Mouse (Mus musculus) lung, postnatal 14 days (tissue): ENCODE measurements at regions not wholly inside any gene's neighbourhood (a gene's known extent, or its start where the extent isn't known, plus 50 kb on each side); places are given as distances from the start of the nearest gene placed in this dataset.
A peak's percentile ranks its signal among the peaks of the same experiment; 100 is the strongest.

Source experiments
- DNase-seq: peaks from one replicate; pipeline ENCODE4 v3.0.0; 2021

DNA sequence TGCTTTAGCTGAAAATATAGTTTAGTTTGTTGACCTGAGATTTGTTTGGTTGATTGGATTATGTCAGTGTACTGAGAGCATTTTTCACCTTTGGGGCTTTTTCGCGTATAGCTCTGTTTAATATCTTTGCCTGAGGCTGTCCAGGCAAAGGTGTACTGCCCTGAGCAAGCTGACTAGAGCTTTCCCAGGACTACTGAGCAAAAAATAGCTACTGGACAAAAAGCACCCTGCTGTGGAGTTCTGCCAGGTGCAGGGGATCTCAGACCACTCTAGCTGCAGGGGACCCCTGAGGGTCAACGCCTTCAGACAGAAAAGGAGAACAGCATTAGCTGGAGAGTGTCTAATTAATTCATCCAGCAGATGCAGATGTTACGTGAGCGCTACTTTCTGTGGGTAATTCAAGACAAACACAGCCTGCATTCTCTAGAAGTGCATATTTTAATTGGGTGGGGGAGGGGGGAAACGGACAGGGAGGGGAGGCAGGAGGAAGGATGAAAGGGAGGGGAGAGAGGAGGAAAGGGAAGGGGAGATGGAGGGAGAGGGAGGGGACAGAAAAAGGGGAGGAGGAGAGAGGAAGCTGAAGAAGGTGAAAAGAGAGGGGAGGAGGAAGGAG, 61.7 kb downstream of the Thnsl1 start:
- no peak for DNase-seq

DNA sequence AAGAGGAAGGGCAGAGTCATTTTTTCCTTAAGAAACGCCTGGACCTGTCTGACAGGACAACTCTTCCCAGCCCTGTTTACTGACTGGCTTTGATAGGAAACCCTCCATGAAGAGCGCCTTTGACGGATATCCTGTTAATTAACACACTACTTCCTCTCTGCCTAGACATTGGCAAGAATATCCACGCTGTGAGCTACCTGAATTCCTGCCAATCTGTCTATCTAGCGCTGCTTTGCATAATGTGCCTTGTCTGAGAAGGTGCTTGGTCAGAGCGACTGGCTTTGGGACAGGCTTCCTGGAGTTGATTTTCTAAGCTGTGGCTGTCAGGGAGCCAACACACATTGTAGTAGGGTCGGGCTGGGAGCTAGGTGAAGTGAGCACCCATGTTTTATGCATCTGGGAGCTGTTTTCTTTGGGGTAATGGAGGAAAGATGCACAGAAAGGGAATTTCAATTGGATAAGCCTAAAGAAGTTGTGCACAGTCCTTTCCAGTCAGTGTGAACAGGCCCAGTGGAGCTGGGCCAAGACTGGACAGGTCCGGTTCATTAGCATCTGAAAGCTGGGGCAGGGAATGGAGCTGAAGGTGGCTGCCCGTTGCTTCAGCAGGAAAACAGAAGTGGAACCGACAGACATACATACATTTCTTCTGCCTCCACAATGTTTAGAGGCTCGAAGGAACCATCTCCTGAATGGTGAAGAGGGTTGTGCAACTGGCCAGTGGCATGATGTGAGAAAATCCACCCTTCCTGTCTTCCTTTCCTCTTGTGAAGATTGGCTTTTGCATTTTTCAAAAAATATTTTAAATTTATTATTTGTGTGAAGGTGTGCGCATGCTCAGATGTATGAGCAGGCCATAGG, 64.7 kb downstream of the Thnsl1 start:
- DNase-seq: peak; percentile 13

DNA sequence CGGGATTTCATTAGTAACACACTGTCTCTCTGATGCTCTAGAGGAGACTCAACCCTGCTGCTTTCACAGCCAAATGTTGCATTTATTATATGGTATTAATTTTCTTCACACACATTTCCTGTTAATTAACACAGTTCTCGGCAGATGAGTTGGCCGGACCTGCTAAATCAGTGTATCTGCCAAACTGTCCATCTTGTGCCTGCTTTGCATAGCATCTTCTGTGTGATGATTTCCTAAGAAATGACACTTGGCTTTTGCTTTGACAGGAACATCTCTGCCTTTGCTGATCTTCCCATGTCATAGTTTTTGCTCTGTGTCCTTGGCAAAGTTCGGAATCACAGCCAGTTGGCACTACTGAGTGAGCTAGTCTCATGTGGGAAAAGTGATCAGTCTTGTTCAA, 67.9 kb downstream of the Thnsl1 start:
- DNase-seq: no peak

DNA sequence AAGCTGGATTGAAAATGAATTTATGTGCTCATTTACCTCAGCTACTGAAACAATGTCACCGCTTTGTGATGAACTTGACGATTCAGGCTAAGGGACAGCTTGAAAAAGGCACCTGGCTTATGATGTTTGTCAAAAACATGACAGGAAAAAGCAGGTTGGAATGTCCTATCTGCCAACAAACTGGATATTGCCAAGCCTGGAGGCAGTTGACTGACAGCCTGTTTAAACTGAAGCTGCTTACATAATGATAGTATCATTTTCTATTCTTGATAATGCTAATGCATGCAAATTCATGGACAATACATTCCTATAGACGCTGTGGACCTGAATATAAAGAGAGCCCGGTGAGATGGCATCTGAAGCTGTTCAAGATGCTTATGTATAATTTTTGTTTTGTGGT, 69.8 kb downstream of the Thnsl1 start:
- no peak for DNase-seq

DNA sequence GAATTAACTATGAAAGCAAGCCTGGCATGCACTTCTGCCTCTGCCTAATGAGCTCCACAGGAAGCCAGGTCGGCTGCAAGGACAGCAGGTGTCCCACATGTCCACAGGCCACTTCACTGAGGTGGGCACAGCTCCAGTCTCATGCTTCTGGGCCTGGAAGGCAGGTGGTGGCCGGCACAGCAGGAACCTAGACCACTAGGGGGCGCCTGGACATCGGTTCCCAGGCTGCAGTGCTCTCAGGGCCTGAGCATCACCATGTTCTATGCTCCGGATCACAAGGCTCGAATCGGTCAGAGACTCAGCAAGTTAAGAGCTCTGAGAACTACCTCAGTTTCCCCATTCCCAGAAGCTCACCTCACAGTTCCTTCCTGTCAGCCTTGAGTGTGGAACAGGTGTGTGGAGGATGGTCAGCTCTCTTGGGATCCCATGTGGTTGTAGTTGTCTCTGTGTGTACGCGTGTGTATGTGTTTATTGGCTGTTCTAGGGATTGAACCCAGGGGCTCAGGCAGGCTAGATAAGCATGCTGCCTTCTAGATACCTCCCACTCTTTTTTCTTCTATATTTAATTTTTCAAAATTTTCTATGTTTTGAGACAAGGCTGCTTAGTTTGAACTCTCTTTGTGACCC, 75.4 kb downstream of the Thnsl1 start:
- DNase-seq: peak; percentile 81

DNA sequence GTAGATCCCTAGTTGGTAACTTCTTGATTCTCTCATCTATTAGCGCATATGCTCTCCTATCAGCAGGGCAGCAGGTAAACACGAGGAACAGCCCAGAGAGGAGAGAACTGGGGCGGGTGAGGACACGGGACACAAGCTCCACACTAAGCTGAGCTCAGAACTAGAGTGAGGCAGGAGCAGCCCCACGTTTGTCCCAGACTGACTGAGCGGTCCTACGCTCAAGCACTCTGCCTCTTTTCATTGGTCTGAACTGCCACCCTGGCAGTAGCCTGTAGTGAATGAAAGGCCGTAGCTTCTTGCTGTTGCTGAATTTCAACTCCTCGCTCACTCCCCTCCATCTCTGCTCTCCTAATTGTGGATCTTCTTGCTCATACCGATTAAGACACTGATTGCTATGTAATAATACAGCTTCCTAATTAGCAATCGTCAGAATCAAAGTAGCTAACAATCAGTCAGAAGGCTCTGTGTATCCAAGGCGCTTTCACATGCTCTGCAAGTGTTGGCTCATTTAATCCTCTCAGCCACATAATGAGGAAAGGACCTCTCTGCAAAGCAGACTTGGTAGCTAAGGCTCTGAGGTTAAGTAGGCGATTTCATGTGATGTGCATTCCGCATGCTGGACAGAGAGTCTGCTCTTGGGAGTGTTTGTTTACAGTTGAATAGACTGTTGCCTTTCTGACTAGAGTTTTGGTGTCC, 77.1 kb downstream of the Thnsl1 start:
- no peak for DNase-seq

DNA sequence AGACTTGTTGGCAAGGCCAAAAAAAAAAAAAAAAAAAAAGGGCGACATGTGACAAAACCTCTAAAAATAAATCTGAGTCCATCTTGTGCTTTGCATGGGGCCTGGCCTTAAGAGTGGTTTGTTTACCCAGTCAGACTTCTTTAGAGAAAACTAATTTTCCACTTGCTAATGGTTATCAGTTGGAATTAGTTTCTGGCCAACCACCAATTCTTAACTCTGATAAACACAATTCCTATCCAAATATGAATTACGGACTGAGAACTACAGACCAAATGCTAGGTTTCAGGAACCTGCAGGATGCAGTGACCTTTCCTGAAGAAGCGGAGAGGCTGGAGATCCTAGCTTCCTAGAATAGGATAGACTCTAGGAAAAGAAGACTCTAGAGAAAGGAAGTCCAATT, 79.4 kb downstream of the Thnsl1 start:
- DNase-seq: no peak

DNA sequence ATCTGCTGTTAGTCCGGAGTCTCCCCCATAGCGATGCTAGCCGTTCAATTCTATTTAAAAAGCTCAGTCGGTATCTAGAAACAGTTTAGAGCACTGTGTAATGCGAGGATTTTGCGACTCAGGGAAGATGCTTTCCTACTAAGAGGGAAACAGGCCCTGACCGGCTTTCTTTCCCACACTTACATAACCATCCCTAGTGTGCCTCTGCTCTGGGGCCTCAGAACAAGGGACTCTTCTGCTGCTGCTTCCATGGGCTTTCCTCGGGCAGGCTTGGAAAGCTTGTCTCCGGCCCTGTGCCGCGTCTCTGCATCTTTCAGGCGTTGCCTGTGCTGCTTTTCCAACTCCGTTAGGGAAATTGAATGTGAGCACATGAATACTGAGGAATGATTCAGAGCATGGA, 79.6 kb upstream of the Gpr158 start:
- DNase-seq: no peak

DNA sequence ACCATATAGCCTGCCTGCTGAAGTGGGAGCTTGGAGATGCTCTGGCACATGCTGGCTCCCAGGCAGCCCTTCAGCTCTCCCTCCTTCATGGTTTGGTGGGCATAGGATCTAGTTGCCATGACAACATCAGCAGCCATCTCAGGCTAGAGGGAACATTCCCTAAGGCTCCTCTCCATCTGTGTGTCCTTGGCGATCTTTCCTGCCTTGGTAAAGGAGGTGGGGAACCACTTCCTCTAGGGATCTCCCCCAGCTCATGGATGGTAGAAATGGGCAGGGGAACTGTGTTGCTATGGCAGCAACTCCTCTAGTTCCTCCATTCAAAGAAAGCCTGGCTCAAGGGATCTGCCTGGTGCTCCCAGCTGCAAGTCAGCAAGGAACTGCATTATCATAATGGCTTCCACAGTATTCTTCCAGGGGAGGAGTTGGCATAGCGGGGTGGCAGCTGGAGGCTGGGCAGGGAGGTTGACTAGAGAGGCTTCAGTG, 74.6 kb upstream of the Gpr158 start:
- DNase-seq: no peak

DNA sequence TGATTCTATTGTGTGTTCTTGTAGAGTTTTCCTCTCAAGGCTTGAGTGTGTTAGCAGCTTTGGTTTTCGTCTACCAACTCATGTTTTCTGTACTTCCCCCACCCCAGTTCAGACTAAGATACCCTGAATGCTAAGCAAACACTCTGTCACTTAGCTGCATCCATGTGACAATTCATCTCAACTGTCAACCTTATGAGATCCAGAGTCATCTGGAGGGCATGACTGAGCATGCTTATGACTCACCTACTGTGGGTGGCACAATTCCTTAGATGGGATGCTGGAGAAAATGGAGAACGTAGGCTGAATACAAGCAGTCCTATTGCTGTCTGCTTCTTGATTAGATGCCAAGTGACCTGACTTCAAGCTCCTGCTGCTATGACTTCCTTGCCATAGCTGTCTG, 73.3 kb upstream of the Gpr158 start:
- DNase-seq: no peak

DNA sequence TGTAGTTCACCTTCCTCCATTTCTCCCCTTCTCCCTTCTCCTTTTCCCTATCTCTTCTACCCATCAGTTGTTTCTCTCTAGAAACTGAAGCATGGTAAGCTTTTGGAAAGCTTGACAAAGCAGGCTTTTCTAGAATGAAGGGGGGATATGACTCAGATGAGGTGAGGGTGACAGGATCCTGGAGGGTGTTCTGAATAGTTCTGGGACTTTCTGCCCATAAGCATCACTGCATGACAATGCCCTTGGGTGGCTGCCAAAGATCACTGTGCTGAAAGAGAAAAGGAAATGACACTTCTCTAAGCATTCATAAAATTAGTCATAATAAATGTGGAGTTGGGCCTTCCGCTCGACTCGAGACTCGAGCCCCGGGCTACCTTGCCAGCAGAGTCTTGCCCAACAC, 67.7 kb upstream of the Gpr158 start:
- DNase-seq: peak; percentile 57
